Mouse (Mus musculus): ENCODE results near the gene Hcar2.

DNA sequence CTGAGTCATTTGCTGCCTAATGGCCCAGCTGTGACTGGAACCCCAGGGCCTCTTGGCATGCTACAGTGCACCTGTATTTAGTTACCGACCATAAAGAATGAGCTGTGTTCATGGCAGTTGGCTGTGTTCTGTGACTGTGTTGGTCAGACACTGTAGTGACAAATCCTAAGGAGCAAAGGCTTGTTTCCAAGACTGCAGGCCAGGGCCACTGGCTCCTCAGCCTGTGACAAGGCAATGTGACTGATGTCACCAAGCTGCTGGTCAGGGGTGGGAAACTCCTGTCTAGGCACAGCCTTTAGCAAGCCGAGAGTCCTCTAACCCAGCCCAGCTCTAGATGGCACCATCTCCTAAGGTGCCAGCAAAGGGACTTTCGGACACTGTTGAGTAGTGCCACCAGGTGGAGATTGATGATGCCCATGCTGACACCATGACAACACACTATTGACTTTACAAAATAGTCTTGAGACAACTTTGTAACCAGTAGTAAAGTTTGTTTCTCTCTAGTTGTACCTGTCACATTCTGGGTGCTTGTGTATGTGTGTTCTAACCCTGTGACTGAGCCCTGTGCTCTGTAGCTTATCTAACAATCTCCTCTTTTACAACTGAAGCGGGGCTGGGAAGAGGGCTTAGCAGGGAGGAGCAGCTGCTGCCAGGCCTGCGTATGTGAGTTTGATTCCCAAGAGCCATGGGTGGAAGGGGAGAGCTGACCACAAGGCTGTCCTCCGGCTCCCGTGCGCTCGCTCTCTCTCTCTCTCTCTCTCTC, 44.6 kb downstream of the Hcar2 start:
- TF ChIP-seq CTCF (IDR thresholded peaks at IDR 0.05; ENCODE audit: control insufficient read depth, insufficient read depth, insufficient read length): no peak
- no peak for TF ChIP-seq CEBPB (IDR thresholded peaks at IDR 0.05; ENCODE audit: low read depth)
- no peak for TF ChIP-seq USF1 (IDR thresholded peaks at IDR 0.05; ENCODE audit: low read depth)
